Mouse (Mus musculus): Measurements from ENCODE around the gene Zbtb1. TPM values are rescaled to one million over a fixed set of nuclear protein-coding genes. Genes with fewer than 3 reads are reported as not detected.
A peak's percentile ranks its signal among the peaks of the same experiment; 100 is the strongest.

Zbtb1 gene
- polyA plus RNA-seq, 1 experiment from 2014 or later = 12.5 TPM

DNA sequence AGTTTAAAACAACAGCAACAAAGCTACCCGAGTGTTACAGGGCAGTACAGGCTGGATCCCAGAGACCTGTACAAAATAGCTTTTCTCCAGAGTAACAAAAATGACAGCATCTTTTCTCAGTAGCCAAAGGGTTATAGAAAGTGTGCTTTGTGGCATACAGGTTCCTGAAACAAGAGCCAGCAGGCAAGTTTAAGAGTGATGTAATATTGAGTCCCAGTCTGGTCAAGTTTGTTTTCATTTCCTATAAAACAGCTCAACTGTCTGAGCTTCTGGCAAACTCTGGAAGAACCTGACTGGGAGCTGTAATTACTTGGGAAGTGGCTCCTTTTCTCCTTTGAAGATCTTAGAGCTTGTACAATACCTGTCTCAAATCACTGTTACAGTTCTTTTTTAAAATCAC is 37.1 kb downstream of the Zbtb1 start:
- no peaks in the 10 kb centered on the region for H3K36me3 ChIP-seq (ENCODE audit: control insufficient read depth, insufficient read depth, low read length)
- no peak for ATAC-seq (ENCODE audit: low FRiP score, low TSS enrichment)
- H3K9me3 ChIP-seq (ENCODE audit: control insufficient read depth, low read length) = no peaks in the 10 kb centered on the region
- H3K27me3 ChIP-seq (ENCODE audit: control insufficient read depth, insufficient read depth, low read length) = peaks cover 24% of the 10 kb centered on the region
- H3K9ac ChIP-seq (ENCODE audit: low read depth, low read length) = no peak overlapping the region
- peaks cover 8% of the 10 kb centered on the region for H3K4me1 ChIP-seq (ENCODE audit: control insufficient read depth, insufficient read depth, low read length)
- H3K27ac ChIP-seq (ENCODE audit: low read depth, low read length) = no peak overlapping the region
- WGBS = 32% methylated on average over 1 of the region's 1 CpGs
- H3K4me3 ChIP-seq (ENCODE audit: low read length) = no peak overlapping the region
- H3K4me2 ChIP-seq (replicated peaks; ENCODE audit: low read depth, low read length) = no peak overlapping the region

DNA sequence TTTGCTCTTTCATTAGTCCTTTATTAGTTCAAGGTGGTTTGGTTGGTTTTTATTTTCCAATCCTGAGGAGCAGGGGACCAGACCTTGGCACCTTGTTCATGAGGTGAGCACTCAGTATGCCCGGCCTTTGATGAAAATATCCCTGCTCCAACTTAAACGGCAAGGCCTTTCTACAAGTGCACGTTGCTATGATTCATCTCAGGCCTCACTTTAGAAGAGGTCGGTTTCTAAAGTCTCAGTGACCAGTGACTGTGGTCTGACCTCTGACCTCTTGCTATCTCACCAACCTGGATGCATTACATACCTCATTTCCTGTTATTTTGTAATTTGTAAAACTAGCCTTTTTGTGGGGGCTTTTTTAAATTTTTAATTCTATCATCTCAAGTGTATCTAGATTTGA is 39.1 kb downstream of the Zbtb1 start:
- Histone ChIP-seq H3K4me2 (replicated peaks; ENCODE audit: low read depth, low read length) (no peak overlapping the region), H3K27me3 (ENCODE audit: control insufficient read depth, insufficient read depth, low read length) (peaks cover 24% of the 10 kb centered on the region), H3K36me3 (ENCODE audit: control insufficient read depth, insufficient read depth, low read length) (no peaks in the 10 kb centered on the region), H3K9me3 (ENCODE audit: control insufficient read depth, low read length) (no peaks in the 10 kb centered on the region), H3K27ac (ENCODE audit: low read depth, low read length) (no peak overlapping the region), H3K4me1 (ENCODE audit: control insufficient read depth, insufficient read depth, low read length) (peaks cover 4% of the 10 kb centered on the region; the same call in 1 of the 2 replicates), H3K9ac (ENCODE audit: low read depth, low read length) (no peak overlapping the region), H3K4me3 (ENCODE audit: low read length) (no peak overlapping the region)
- no peak for ATAC-seq (ENCODE audit: low FRiP score, low TSS enrichment)
- 34% methylated on average over 4 of the region's 4 CpGs for WGBS

DNA sequence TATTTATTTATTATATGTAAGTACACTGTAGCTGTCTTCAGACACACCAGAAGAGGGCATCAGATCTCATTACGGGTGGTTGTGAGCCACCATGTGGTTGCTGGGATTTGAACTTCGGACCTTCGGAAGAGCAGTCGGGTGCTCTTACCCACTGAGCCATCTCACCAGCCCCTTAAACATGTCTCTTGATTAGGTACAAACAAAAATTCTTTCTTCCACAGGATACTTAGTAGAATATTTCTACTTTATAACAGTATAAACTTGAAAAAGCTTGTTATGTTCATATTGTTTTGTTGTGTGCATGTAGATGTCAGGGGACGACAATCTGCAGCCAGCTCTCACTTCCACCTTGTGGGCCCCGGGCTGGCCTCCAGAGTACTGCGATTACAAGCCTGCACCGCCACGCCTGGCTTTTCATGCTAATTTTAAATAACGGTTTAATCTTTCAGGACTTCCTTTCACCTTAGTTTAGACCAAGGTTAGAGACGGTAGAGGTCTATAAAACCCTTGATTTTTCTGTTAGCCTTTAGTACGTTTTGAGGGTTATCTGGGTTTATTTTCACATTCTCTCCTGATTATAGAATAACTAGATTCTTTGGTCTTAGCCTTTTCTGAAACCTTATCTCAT is 45.4 kb downstream of the Zbtb1 start:
- H3K36me3 ChIP-seq (ENCODE audit: control insufficient read depth, insufficient read depth, low read length) = no peaks in the 10 kb centered on the region

DNA sequence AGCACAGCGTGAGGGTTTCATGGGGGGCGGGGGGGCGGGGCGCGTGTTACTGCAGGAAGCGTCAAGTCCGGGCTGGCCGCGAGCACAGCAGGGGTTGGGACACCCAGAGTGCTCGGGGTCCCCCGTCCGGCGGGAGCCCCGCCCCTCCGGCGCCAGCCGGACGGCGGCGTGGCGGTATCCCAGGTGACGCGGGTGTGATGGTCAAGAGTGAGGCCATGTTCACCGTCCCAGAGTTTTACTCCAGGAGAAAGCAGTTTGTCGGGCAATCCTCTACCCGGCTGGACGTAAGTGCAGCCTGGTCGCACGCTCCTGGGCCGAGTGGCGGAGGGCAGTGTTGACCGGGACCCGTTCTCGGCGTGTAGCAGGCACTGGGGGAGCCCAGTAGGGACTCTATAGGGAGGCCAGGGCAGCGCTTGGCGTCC is 47.4 kb downstream of the Zbtb1 start, which contains the start of gene Ppp1r36:
Gene Ppp1r36, plus strand, starts transcription at position 106 of the 422 bp plus-strand sequence.
- Histone ChIP-seq H3K9ac (ENCODE audit: low read depth, low read length) (peak within 1 kb of the TSS; percentile 60), H3K36me3 (ENCODE audit: control insufficient read depth, insufficient read depth, low read length) (no peaks in the 10 kb centered on the region), H3K4me2 (replicated peaks; ENCODE audit: low read depth, low read length) (peak within 1 kb of the TSS; percentile 73), H3K4me1 (ENCODE audit: control insufficient read depth, insufficient read depth, low read length) (no peaks in the 10 kb centered on the region), H3K9me3 (ENCODE audit: control insufficient read depth, low read length) (no peaks in the 10 kb centered on the region), H3K27me3 (ENCODE audit: control insufficient read depth, insufficient read depth, low read length) (no peaks in the 10 kb centered on the region), H3K27ac (ENCODE audit: low read depth, low read length) (no peak within 1 kb of the TSS), H3K4me3 (ENCODE audit: low read length) (peak within 1 kb of the TSS; percentile 42)
- peak; percentile 91 for ATAC-seq (ENCODE audit: low FRiP score, low TSS enrichment)
- 1% methylated on average over 37 of the region's 37 CpGs for WGBS

More for the DNA sequence above, 45.4 kb downstream of the Zbtb1 start:
- no peaks in the 10 kb centered on the region for H3K27me3 ChIP-seq (ENCODE audit: control insufficient read depth, insufficient read depth, low read length)
- H3K4me1 ChIP-seq (ENCODE audit: control insufficient read depth, insufficient read depth, low read length) = no peaks in the 10 kb centered on the region
- H3K9me3 ChIP-seq (ENCODE audit: control insufficient read depth, low read length) = no peaks in the 10 kb centered on the region
- H3K27ac ChIP-seq (ENCODE audit: low read depth, low read length) = no peak overlapping the region
- H3K4me2 ChIP-seq (replicated peaks; ENCODE audit: low read depth, low read length) = no peak overlapping the region
- no peak for ATAC-seq (ENCODE audit: low FRiP score, low TSS enrichment)
- H3K4me3 ChIP-seq (ENCODE audit: low read length) = no peak overlapping the region
- H3K9ac ChIP-seq (ENCODE audit: low read depth, low read length) = no peak overlapping the region
- WGBS = 87% methylated on average over 11 of the region's 12 CpGs

DNA sequence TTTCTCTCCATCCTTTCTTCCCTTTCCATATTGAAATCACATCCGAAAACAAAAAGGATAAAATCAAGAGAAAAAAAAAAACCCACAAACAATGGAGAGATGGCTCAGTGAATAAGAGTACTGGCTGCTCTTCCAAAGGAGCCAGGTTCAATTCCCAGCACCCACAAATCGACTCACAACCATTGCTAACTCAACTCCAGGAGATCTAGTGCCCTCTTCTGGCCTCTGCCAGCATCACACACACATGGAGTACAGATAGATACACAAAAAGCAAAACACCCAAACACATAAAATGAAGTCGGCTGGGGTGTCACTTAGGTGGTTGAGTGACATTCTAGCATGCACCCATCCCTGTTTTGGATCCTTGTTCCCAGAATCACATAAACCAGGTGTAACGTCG is 48.3 kb downstream of the Zbtb1 start:
- no peaks in the 10 kb centered on the region for H3K36me3 ChIP-seq (ENCODE audit: control insufficient read depth, insufficient read depth, low read length)
- no peaks in the 10 kb centered on the region for H3K27me3 ChIP-seq (ENCODE audit: control insufficient read depth, insufficient read depth, low read length)
- no peak for ATAC-seq (ENCODE audit: low FRiP score, low TSS enrichment)
- no peak overlapping the region for H3K4me3 ChIP-seq (ENCODE audit: low read length)
- no peak overlapping the region for H3K4me2 ChIP-seq (replicated peaks; ENCODE audit: low read depth, low read length)
- H3K4me1 ChIP-seq (ENCODE audit: control insufficient read depth, insufficient read depth, low read length) = no peaks in the 10 kb centered on the region
- no peak overlapping the region for H3K9ac ChIP-seq (ENCODE audit: low read depth, low read length)
- no peaks in the 10 kb centered on the region for H3K9me3 ChIP-seq (ENCODE audit: control insufficient read depth, low read length)
- 94% methylated on average over 5 of the region's 5 CpGs for whole genome bisulfite sequencing
- H3K27ac ChIP-seq (ENCODE audit: low read depth, low read length) = no peak overlapping the region

DNA sequence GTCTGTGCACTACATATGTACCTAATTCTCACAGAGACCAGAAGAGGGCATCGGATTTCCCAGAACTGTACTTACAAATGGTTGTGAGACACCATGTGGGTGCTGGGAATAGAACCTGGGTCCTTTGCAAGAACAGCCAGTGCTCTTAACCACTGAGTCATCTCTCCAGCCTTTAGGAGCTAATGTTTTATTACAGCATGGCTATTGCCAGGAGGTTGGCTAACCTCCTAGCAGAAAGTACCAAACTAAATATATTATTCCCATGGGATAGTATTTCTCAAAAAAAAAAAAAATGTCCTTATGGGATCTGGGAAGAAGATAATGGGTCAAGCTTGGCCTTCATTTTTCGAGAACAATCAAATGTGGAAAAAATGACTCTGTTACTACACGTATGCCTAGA is 55.2 kb downstream of the Zbtb1 start:
- 94% methylated on average over 3 of the region's 3 CpGs for WGBS
- H3K9ac ChIP-seq (ENCODE audit: low read depth, low read length) = no peak overlapping the region
- H3K4me2 ChIP-seq (replicated peaks; ENCODE audit: low read depth, low read length) = no peak overlapping the region
- ATAC-seq (ENCODE audit: low FRiP score, low TSS enrichment) = no peak
- no peaks in the 10 kb centered on the region for H3K4me1 ChIP-seq (ENCODE audit: control insufficient read depth, insufficient read depth, low read length)
- no peaks in the 10 kb centered on the region for H3K27me3 ChIP-seq (ENCODE audit: control insufficient read depth, insufficient read depth, low read length)
- no peak overlapping the region for H3K4me3 ChIP-seq (ENCODE audit: low read length)
- no peak overlapping the region for H3K27ac ChIP-seq (ENCODE audit: low read depth, low read length)
- H3K36me3 ChIP-seq (ENCODE audit: control insufficient read depth, insufficient read depth, low read length) = no peaks in the 10 kb centered on the region
- no peaks in the 10 kb centered on the region for H3K9me3 ChIP-seq (ENCODE audit: control insufficient read depth, low read length)

DNA sequence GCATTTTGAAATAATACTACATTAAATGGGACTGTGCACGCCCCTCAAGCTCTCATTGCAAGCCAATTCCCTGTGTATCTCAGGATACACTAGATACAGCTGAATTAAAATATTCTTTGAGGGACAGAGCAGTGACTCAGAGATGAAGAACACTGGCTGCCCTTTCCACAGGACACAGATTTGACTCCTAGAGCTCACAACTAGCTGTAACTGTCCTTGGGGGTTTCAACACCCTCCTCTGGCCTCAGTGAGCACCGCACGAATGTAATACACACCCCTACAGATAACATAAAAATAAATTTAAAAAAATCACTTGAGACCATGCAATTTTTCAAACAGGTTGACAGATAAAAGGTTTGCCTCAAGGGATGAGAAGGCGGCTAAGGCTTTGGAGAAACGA is 57.5 kb downstream of the Zbtb1 start:
- no peaks in the 10 kb centered on the region for H3K36me3 ChIP-seq (ENCODE audit: control insufficient read depth, insufficient read depth, low read length)
- no peaks in the 10 kb centered on the region for H3K4me1 ChIP-seq (ENCODE audit: control insufficient read depth, insufficient read depth, low read length)
- 40% methylated on average over 5 of the region's 5 CpGs for WGBS
- no peak overlapping the region for H3K4me2 ChIP-seq (replicated peaks; ENCODE audit: low read depth, low read length)
- H3K9ac ChIP-seq (ENCODE audit: low read depth, low read length) = no peak overlapping the region
- H3K27ac ChIP-seq (ENCODE audit: low read depth, low read length) = no peak overlapping the region
- no peaks in the 10 kb centered on the region for H3K27me3 ChIP-seq (ENCODE audit: control insufficient read depth, insufficient read depth, low read length)
- H3K9me3 ChIP-seq (ENCODE audit: control insufficient read depth, low read length) = no peaks in the 10 kb centered on the region
- no peak overlapping the region for H3K4me3 ChIP-seq (ENCODE audit: low read length)
- ATAC-seq (ENCODE audit: low FRiP score, low TSS enrichment) = no peak

DNA sequence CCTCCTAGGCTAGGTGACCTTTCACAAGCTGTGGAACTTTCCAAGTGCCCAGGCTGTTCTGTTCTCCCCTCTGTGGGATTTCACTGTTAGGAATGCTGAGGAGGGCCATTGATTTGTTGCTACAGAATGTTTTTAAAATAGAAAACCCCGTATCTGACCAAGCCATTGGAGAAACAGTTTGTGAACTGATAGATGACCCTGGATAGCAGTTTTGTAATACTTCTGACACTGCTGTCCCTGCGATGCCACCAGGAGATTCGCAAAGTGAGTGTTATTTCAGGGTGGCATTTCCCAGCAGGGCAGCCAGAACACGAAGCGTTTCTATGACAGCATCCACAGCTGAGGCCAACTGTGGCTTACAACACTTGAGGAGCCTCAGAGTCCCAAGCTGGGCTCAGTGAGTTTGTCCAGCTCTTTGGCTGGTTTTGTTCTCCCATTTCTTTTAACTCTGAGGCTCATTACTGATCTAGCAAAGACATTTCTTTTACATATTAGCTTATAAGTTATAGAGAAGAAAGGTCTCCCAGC is 60.9 kb downstream of the Zbtb1 start:
- Histone ChIP-seq H3K27me3 (ENCODE audit: control insufficient read depth, insufficient read depth, low read length) (peaks cover 3% of the 10 kb centered on the region; the same call in 1 of the 2 replicates), H3K36me3 (ENCODE audit: control insufficient read depth, insufficient read depth, low read length) (no peaks in the 10 kb centered on the region), H3K9ac (ENCODE audit: low read depth, low read length) (no peak overlapping the region), H3K4me1 (ENCODE audit: control insufficient read depth, insufficient read depth, low read length) (0 out of 2 replicates have a peak, but pooled peaks cover 2% of the 10 kb centered on the region), H3K4me2 (replicated peaks; ENCODE audit: low read depth, low read length) (no peak overlapping the region), H3K9me3 (ENCODE audit: control insufficient read depth, low read length) (no peaks in the 10 kb centered on the region), H3K4me3 (ENCODE audit: low read length) (no peak overlapping the region), H3K27ac (ENCODE audit: low read depth, low read length) (no peak overlapping the region)
- ATAC-seq (ENCODE audit: low FRiP score, low TSS enrichment) = no peak
- WGBS = 51% methylated on average over 5 of the region's 5 CpGs

DNA sequence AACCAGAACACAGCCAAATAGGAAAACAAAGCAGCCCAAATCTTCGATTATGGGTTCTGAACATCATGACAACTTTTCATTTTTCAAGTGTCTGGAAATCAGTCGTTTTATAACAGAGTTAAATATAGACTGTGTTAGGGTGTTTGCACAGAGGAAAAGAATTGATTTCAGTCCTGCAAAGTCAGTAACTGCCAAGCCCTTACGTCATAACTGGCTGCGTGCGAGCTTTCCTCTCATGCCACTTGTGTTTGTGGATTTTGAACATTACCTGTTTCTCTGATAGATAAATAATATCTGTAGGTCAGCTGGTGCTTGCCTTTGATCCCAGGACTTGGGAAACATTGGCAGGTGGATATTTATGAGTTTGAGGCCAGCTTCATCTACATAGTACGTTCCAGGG is 61.4 kb downstream of the Zbtb1 start:
- Histone ChIP-seq H3K27ac (ENCODE audit: low read depth, low read length) (no peak overlapping the region), H3K9me3 (ENCODE audit: control insufficient read depth, low read length) (no peaks in the 10 kb centered on the region), H3K9ac (ENCODE audit: low read depth, low read length) (no peak overlapping the region), H3K4me1 (ENCODE audit: control insufficient read depth, insufficient read depth, low read length) (0 out of 2 replicates have a peak, but pooled peaks cover 2% of the 10 kb centered on the region), H3K27me3 (ENCODE audit: control insufficient read depth, insufficient read depth, low read length) (peaks cover 3% of the 10 kb centered on the region; the same call in 1 of the 2 replicates), H3K4me2 (replicated peaks; ENCODE audit: low read depth, low read length) (no peak overlapping the region), H3K4me3 (ENCODE audit: low read length) (no peak overlapping the region), H3K36me3 (ENCODE audit: control insufficient read depth, insufficient read depth, low read length) (no peaks in the 10 kb centered on the region)
- WGBS = 88% methylated on average over 6 of the region's 6 CpGs
- no peak for ATAC-seq (ENCODE audit: low FRiP score, low TSS enrichment)

Measured in kidney, embryonic 14.5 days (tissue).